Mouse (Mus musculus): Measurements from ENCODE around the gene 1700017D01Rik.
"Not testable (repeated sequence)": the region's sequence is repeated elsewhere in the genome, so short reads cannot be mapped to it uniquely, and the experiment has no call there.

DNA sequence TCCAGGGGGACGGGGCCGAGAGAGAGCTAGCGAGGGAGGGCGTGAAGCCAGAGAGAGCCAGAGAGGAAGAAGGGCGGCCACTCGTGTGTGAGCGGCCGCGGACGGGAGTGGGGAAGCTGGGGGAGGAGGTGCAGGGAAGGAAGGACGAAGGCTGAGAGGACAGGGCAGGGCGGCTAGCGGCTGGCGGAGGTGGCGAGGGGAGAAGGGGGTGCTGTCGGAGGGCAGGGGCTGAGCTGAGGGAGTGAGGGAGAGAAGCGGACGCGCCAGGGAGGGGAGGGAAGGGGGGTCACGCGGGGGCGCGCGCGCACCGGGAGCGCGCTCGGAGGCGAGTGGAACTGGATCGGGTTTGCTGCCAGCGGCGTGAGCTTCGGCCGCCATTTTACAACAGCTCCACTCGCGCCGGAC is 9.7 kb downstream of the 1700017D01Rik start:
- TF ChIP-seq POLR2A (IDR thresholded peaks at IDR 0.05; ENCODE audit: borderline replicate concordance, control insufficient read depth, low read depth, low read length); CTCF (IDR thresholded peaks at IDR 0.05; ENCODE audit: control insufficient read depth, insufficient read depth, low read length): not testable (repeated sequence)

Data from bone marrow, adult 2 months (tissue).